Mouse (Mus musculus) embryonic facial prominence, embryonic 14.5 days (tissue): Measurements from ENCODE around the gene Socs3. TPM values are rescaled to one million over a fixed set of nuclear protein-coding genes. Genes with fewer than 3 reads are reported as not detected.

Experiments
- ATAC-seq: fragments of 200-750 bp; cut with Nextera tagmentation; 2 replicates; pipeline ENCODE4 v1.8.0; 2017; ENCODE audit warnings: low read depth, moderate number of reproducible peaks, moderate TSS enrichment
- DNase-seq: peaks from one replicate; pipeline ENCODE4 v3.0.0-alpha.2; 2015; ENCODE audit warnings: low spot score
- H3K27ac ChIP-seq: fragments of 300-500 bp; sonication (generic); replicated peaks from 2 replicates; pipeline ENCODE4 v1.5.1; 2014; ENCODE audit warnings: low read depth, mild to moderate bottlenecking, low read length, moderate library complexity
- H3K27me3 ChIP-seq: fragments of 300-500 bp; sonication (generic); replicated peaks from 2 replicates; pipeline ENCODE4 v1.6.1; 2014; ENCODE audit warnings: low read length; ENCODE audit not compliant: control insufficient read depth, insufficient read depth
- H3K36me3 ChIP-seq: fragments of 300-500 bp; sonication (generic); 2 replicates; pipeline ENCODE4 v1.6.1; 2014; ENCODE audit warnings: low read length, mixed read lengths; ENCODE audit not compliant: control insufficient read depth, insufficient read depth
- H3K4me1 ChIP-seq: fragments of 300-500 bp; sonication (generic); 2 replicates; pipeline ENCODE4 v1.6.1; 2014; ENCODE audit warnings: antibody characterized with exemption, low read length; ENCODE audit not compliant: control insufficient read depth, insufficient read depth
- H3K4me2 ChIP-seq: fragments of 300-500 bp; sonication (generic); 2 replicates; pipeline ENCODE4 v1.6.1; 2014; ENCODE audit warnings: low read depth, mild to moderate bottlenecking, low read length, moderate library complexity, mixed read lengths
- H3K4me3 ChIP-seq: fragments of 300-500 bp; sonication (generic); 2 replicates; pipeline ENCODE4 v1.5.1; 2014; ENCODE audit warnings: low read depth, mild to moderate bottlenecking, low read length
- H3K9ac ChIP-seq: fragments of 300-500 bp; sonication (generic); 2 replicates; pipeline ENCODE4 v1.6.1; 2014; ENCODE audit warnings: low read depth, mild to moderate bottlenecking, low read length, moderate library complexity, mixed read lengths
- H3K9me3 ChIP-seq: fragments of 300-500 bp; sonication (generic); 2 replicates; pipeline ENCODE4 v1.6.1; 2016; ENCODE audit warnings: low read length; ENCODE audit not compliant: control insufficient read depth
- WGBS: fragments of 180-500 bp; shearing (Covaris S2); extraction: QIAGEN DNeasy Blood & Tissue Kit; methylation state at CpG from one replicate; pipeline ENCODE4 v1.1.7; 2014; 5-methylcytosine and 5-hydroxymethylcytosine counted together
- polyA plus RNA-seq: library from polyadenylated mRNA; unstranded; fragments of >200 nt; fragmentation: Nextera tagmentation; extraction: Ambion mirVana; gene quantifications from 2 replicates; pipeline ENCODE4 v1.2.1, GENCODE M21; 2014

Gene Socs3
- polyA plus RNA-seq, 1 experiment from 2014 or later = 6.8 TPM

DNA sequence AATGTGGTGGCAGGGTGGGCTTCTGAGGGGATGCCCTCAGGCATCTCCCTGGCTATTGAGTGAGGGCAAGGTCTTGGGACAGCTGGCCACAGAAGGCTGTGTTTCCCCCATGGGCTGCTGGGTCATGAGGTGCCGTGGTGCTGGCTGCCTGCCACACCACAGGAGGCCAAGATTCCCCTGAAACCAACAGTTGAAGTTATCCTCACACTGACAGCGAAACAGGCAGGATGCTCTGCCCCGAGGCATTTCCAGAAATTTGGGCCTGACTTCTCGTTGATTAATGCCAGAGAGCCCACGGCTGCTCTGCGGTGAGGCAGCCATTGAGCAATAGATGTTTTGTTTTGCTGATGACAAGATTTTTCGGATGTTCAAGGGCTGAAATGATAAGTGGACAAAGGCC lies 9.5 kb upstream of the Socs3 start:
- WGBS = 40% methylated on average over 7 of the region's 7 CpGs

GRCm38 (mm10) chr11:117977694-117978360 lies 8.0 kb upstream of the Socs3 start:
- DNase-seq = no peak
- Histone ChIP-seq H3K27me3 (no peaks in the 10 kb centered on the region), H3K9ac (no peak overlapping the region), H3K4me3 (no peak overlapping the region), H3K9me3 (no peaks in the 10 kb centered on the region), H3K27ac (no peak overlapping the region), H3K36me3 (no peaks in the 10 kb centered on the region), H3K4me2 (no peak overlapping the region), H3K4me1 (peaks cover 20% of the 10 kb centered on the region)
- no peak for ATAC-seq
- 50% methylated on average over 4 of the region's 5 CpGs for WGBS

More for the DNA sequence above, 9.5 kb upstream of the Socs3 start:
- no peaks in the 10 kb centered on the region for H3K36me3 ChIP-seq
- H3K4me2 ChIP-seq = no peak overlapping the region
- H3K27ac ChIP-seq = no peak overlapping the region
- H3K4me3 ChIP-seq = no peak overlapping the region
- DNase-seq = no peak
- H3K9ac ChIP-seq = no peak overlapping the region
- no peaks in the 10 kb centered on the region for H3K9me3 ChIP-seq
- ATAC-seq = no peak
- H3K4me1 ChIP-seq = peaks cover 20% of the 10 kb centered on the region
- H3K27me3 ChIP-seq = no peaks in the 10 kb centered on the region

DNA sequence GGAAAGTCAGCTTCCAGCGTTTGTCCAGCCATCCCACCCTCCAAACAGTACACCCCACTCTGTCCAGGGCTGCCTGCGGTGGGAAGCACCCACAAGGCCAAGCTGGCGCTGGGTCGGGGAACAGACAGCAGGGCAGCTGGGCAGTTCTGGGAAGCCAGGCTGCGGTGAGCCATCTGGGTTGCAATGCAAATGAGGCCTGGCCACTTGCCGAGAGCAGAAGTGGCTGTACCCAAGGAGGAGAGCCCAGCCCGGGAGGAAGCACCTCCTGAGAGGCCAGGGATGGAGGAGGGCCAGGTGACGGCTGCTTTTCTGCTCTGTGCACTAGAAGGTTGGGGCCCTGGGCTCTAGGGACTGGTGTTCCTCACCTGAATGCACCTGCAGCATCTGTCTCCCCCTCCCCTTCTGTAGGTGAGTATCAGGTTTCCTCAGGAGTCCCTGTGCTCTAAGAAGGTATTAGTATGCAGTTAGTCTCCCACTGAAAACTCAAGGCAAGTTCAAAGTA lies 6.3 kb upstream of the Socs3 start:
- DNase-seq (peak; percentile 81), ATAC-seq (peak; percentile 79)
- no peaks in the 10 kb centered on the region for H3K9me3 ChIP-seq
- H3K4me2 ChIP-seq = no peak overlapping the region; the same call in 1 of the 2 replicates
- 8% methylated on average over 8 of the region's 8 CpGs for WGBS
- no peaks in the 10 kb centered on the region for H3K27me3 ChIP-seq
- H3K36me3 ChIP-seq = no peaks in the 10 kb centered on the region
- H3K4me1 ChIP-seq = peaks cover 20% of the 10 kb centered on the region
- no peak overlapping the region for H3K9ac ChIP-seq
- no peak overlapping the region for H3K4me3 ChIP-seq
- peak overlapping the region; percentile 80 for H3K27ac ChIP-seq

DNA sequence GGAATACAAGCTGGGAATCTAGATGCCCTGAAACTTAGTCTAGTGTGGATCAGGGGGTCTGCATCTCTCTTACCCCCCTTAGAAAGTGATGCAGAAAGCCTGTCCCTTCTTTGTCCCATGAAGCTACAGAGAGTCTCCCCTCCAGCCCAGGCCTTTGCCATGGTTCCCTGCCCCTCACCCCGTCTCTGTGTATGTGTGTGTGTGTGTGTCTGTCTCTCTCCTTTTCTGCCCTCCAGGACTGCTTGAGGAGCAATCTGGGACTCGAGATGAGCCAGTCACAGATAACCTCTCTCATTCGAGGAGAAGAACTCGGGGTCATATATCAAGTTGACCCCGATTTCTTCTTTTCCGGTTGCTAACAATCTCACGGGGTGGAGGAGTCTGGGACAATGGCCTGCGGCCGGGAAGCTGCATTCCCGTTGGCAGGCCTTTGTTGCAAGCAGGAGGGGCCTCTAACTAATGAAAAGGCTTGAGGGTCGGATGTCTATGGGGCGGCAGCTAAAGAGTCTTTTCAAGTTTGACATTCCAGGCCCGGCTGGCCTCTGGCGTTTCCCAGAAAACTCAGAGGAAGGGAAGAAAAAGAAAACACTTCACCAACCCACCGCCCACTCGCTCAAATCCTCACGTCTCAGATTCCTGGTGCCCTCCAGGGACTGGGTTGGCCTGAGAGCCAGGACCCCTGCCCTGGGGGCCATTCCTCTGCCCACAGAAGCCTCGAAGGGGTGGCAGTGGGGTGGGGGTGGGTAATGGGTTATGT lies 5.5 kb upstream of the Socs3 start:
- DNase-seq = peak; percentile 77
- peak; percentile 38; the same call in 1 of the 2 replicates for ATAC-seq
- H3K27me3 ChIP-seq = no peaks in the 10 kb centered on the region
- no peaks in the 10 kb centered on the region for H3K9me3 ChIP-seq
- H3K4me1 ChIP-seq = peaks cover 20% of the 10 kb centered on the region
- peak overlapping the region; percentile 80 for H3K27ac ChIP-seq
- 13% methylated on average over 17 of the region's 18 CpGs for WGBS
- 0 out of 2 replicates have a peak overlapping the region, but pooled peaks have one; percentile 17 for H3K9ac ChIP-seq
- H3K4me2 ChIP-seq = no peak overlapping the region
- H3K36me3 ChIP-seq = no peaks in the 10 kb centered on the region
- no peak overlapping the region for H3K4me3 ChIP-seq

GRCm38 (mm10) chr11:117974327-117975125 lies 4.7 kb upstream of the Socs3 start:
- Histone ChIP-seq H3K9me3 (no peaks in the 10 kb centered on the region), H3K4me1 (peaks cover 20% of the 10 kb centered on the region), H3K27me3 (no peaks in the 10 kb centered on the region), H3K27ac (peak overlapping the region; percentile 80; the same call in 1 of the 2 replicates), H3K4me2 (no peak overlapping the region), H3K4me3 (no peak overlapping the region), H3K9ac (no peak overlapping the region), H3K36me3 (no peaks in the 10 kb centered on the region)
- ATAC-seq (no peak), DNase-seq (no peak)
- WGBS = 35% methylated on average over 14 of the region's 14 CpGs

DNA sequence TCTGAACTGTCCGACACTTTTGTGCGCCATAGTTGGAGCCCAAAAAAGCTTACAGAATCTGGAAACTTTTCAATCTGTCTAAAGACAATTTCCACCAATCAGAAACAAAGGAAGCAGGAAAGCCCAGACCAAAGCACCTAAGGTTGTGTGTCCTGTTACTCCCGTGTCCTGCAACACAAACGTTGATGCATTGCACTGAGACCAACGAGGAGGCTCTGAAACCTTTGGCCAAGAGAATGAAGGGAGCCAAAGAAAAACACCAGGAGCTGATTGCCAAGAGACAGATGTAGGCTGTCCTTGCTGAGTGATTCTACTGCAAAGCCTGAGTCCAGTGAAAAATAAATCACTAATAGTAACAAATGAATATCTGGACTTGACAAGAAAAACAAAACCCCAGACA lies 3.7 kb upstream of the Socs3 start:
- no peaks in the 10 kb centered on the region for H3K36me3 ChIP-seq
- ATAC-seq (no peak), DNase-seq (no peak)
- peaks cover 20% of the 10 kb centered on the region for H3K4me1 ChIP-seq
- 0 out of 2 replicates have a peak overlapping the region, but pooled peaks have one; percentile 6 for H3K27ac ChIP-seq
- 41% methylated on average over 5 of the region's 5 CpGs for WGBS
- no peak overlapping the region for H3K4me3 ChIP-seq
- no peak overlapping the region for H3K4me2 ChIP-seq
- H3K9me3 ChIP-seq = no peaks in the 10 kb centered on the region
- no peak overlapping the region for H3K9ac ChIP-seq
- H3K27me3 ChIP-seq = no peaks in the 10 kb centered on the region

DNA sequence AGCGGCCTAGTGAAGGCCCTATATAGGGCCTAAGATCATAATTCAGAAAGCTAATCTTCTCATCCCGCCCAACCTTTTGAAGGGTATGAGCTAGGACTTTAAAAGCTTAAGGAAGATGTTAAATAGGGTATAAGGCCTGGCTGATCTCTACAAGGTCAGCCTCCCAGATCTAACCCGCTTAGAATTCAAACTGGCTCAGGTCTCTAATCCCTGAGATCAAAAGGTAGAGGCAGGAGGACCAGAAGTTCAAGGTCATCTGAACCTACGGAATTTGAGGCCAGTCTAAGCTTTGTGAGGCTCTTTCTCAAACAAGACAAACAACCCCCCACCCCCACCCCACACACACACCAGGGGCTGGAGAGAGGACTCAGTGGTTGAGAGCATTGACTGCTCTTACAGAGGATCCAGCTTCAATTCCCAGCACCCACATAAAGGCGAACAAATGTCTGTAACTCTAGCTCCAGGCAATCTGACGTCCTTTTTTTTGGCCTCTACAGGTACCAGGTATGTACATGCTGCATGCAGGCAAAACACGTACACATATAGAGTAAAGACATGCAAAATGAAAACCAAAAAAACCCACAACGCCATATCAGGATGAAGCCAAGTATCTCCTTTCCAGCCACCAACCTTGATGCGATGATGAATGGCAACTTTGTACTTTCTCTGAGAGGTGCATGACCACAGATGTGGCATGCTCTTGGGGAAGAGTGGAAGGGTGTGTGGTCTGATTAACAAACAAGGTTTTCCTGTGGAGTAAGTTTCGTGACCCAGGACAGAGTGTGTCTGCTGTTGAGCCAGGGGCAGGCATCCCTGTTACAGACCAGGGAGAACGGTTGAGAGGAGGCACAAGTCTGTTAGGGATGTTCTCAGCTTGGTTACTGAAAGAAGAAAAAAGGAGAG lies 3.1 kb upstream of the Socs3 start:
- Histone ChIP-seq H3K9me3 (no peaks in the 10 kb centered on the region), H3K4me2 (no peak overlapping the region), H3K27ac (no peak overlapping the region), H3K4me1 (peaks cover 22% of the 10 kb centered on the region), H3K4me3 (no peak overlapping the region), H3K36me3 (no peaks in the 10 kb centered on the region), H3K9ac (no peak overlapping the region), H3K27me3 (no peaks in the 10 kb centered on the region)
- DNase-seq (no peak), ATAC-seq (no peak)
- WGBS = 53% methylated on average over 11 of the region's 11 CpGs
